Mouse (Mus musculus) urinary bladder, postnatal 36 days (tissue): ENCODE data around the gene Gja4.

Source experiments
- DNase-seq, 2 experiments: peaks; one replicate each; pipeline ENCODE4 v3.0.0; 2022; ENCODE audit warnings: low spot score in 2 of 2, mixed read lengths in 1 of 2

The Gja4 gene

DNA sequence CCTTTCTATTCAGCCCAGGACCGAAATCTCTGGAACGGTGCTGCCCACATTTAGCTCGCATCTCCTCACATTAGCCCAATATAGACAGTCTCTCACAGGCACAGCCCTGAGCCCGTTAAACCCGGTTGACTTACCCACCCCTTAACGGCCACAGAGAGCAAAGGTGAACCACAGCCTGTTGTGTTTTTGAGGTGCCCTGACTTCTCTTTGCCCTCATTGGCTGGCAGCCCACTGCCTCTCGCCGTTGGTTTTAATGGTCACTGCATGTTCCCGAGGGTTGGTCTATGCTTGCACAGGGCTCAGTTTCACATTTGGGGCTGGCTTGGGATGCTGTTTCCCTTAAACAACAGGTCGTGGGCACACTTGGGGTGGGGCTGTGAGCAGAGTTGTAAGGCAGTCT is 10.5 kb upstream of the Gja4 start:
- DNase-seq: no peak

GRCm38 (mm10) chr4:127323651-127324050 is 9.8 kb upstream of the Gja4 start:
- no peak for DNase-seq

DNA sequence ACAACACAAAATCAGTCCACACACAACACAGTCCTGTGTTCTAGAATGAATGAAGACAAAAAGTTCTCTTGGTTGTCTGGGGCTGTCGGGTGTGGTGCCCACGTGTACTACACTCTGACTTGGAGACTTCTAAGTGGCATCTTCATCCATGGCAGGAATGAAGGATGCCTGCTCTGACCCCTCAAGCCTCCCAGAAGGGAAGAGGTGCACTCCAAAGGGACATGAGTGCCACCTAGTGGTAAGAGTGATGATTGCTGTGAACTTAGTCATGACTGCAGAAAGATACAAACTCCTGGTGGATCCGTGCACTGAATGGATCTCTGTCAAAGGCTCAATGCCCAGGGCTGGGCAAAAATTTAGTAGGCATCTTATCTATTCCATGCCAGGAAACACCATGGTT is 5.8 kb upstream of the Gja4 start:
- peak; percentile 33 to 43 for DNase-seq

DNA sequence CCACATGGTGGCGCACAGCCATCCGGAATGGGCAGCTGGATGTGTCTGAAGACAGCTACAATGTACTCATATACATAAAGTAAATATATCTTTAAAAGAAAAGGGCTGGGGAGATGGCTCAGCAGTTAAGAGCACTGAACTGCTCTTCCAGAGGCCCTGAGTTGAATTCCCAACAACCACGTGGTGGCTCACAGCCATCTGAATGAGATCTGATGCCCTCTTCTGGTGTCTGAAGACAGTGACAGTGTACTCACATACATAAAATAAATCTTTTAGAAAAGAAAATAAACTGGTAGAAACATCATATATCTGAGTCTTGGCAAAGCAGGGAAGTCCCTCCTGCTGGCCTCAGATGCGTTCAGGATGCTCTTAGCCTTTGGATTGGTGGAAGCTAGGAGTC is 3.3 kb upstream of the Gja4 start:
- DNase-seq: no peak

DNA sequence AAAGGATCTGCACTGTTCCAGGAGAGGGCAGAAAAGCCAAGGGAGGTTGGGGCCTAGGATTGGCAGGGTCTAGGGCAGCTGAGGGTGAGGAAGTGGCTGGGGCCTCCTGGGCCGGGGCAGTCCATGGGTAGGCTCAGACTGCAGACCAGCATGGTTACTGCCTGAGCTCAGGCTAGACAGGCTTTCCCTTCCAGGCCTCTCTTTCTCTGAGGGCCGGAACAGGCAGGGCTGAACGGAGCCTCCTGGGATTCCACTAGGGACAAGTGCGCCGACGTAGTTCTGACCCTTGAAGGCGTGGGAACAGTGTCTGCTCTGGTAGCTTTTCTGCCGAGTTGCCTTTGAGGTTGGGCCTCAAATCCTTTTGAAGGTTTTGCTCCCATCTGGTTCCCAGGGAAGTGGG is 1.9 kb upstream of the Gja4 start:
- no peak for DNase-seq

DNA sequence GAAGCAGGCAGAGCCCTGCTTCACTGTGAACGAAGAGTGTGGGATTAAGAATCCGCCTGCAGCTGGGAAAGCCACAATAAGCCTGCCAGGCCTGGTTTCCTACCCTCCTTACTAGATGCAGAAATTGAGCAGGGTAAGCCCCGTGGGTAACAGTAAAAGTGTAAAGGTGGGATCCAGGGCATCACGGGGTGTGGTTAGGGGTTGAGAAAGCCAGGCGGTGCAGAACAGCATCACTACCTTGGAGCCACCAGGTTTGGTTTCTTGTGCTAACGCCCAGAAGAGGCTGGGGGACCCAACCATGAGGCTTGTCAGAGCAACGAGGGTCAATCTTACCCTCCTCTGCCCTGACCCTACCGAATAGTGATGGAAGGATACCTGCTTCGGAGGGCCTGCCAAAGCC is 746 bp upstream of the Gja4 start:
- DNase-seq: no peak

DNA sequence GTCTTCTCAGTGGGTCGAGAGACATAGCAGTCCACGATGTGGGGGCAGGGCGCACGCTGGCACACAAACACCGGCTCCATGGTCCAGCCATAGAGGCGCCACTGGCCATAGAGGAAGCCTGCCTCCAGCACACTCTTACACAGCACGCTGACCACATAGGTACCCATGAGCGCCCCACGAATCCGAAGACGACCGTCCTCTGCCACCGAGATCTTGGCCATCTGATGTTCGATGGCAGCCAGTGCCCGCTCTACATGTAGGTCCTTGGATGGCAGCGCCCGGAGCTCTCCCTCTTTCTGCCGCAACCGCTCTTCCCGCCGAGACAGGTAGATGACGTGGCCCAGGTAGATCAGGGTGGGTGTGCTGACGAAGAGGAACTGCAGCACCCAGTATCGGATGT is 1.5 kb downstream of the Gja4 start:
- DNase-seq: no peak

DNA sequence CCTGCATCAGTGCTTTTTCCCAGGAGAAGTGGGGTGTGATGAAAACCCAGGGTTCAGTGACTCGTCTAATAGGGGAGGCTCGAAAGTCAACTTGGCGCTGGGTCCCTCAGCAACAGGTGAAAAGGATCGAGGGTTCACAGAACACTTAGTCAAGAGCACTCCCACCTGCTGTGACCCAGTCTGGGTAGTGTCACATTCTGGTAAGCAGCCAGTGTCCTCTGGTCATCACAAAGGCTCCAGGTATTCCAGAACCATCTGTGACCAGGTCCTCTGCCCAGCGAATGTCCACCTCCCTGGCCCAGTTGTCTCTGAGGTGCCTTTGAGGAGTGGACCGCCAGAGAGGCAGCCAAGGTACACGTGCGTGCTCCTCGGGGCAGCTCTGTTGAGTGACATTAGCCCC is 2.3 kb downstream of the Gja4 start:
- no peak for DNase-seq

DNA sequence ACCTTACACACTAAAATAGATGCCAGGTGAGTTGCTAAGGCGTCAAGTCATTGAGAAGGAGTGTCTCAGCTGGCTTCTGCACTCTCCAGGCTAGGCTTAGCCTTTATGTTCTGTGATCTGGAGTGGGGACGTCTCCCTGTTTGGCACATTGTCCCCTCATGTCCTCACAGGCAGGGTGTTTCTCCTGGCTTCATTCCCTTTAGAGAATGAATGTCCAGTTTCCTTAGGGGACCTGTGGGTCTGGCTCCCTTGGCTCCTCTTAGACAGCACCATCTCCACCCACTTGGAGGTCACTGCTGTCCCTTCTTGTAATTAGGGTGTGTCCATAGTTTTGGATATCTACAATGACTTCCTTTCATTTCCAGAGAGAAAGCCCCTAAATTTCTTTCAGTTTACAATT is 6.9 kb downstream of the Gja4 start:
- DNase-seq: no peak

DNA sequence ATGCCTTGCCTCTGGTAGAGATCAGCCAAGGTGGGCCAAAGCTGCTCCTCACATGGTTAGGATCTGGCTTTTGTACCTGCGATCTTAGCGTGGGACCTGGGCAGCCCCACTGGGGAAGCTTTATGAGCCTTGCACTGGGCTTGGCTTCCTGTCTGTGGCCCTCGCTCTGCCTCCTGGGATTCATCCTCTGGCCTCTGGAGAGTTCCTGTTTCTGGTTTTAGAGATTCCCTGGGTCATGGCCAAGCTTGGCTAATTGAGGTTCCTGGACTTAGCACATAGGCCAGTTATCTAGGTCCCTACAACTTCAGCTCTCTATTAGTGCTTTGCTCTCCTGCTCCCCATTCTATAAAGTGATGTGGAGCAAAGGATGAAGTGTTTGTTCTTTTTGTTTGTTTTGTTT is 10.0 kb downstream of the Gja4 start:
- no peak for DNase-seq

DNA sequence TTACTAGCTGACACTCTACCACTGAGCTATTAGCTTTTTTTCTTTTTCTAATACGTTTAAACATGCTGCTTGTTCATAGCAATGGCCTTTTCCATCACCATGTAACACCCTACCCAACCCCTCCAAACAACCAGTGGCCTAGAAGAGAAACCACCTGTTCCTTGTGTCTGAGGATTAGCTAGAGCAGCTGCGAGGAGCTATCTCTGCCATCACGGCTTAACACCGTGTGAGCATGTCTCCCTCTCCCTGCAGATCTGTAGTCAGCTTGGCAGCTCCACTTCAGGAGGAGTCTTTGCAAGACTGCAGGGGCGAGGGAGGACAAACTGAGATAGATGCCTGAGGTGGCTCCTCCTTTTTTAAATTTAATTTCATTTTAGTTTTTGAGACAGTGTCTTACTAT is 13.3 kb downstream of the Gja4 start:
- DNase-seq: no peak

DNA sequence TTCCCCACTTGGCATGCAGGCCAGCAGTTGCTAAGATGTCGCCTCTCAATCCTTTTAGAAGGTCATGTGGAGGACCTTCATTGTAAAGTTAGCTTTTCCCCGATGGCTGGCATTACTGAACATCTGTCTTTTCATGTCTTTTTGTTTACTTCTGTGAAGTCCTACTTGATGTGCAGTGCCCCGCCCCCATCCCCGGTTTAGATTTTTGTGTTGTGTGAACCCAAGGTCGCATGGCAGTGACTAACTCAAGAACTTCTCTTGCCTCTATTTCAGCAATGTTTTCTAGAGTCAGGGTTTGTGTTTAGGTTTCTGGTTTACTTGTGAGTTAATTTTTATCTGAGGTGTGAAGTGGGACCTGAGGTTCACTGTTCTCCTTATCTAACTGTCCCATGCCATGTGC is 21.2 kb downstream of the Gja4 start:
- DNase-seq: no peak

- no peak for DNase-seq
Measured at GRCm38 (mm10) chr4:127289039-127289548, 24.7 kb downstream of the Gja4 start.

- no peak for DNase-seq
Measured at GRCm38 (mm10) chr4:127286907-127287306, 26.9 kb downstream of the Gja4 start.

GRCm38 (mm10) chr4:127279241-127279640 is 34.6 kb downstream of the Gja4 start:
- DNase-seq: no peak

- DNase-seq: peak in 1 of 2 experiments; percentile 16
Measured at GRCm38 (mm10) chr4:127278451-127279001, 35.3 kb downstream of the Gja4 start.

- no peak for DNase-seq
Measured at GRCm38 (mm10) chr4:127264183-127264554, 49.7 kb downstream of the Gja4 start.

- no peak for DNase-seq
Measured at GRCm38 (mm10) chr4:127263438-127264182, 50.2 kb downstream of the Gja4 start.

- no peak for DNase-seq
Measured at GRCm38 (mm10) chr4:127261601-127262000, 52.2 kb downstream of the Gja4 start.
